Mouse (Mus musculus): ENCODE results near the gene Pigv. TPM values are rescaled to one million over a fixed set of nuclear protein-coding genes. Genes with fewer than 3 reads are reported as not detected.
"Not testable (repeated sequence)": the region's sequence is repeated elsewhere in the genome, so short reads cannot be mapped to it uniquely, and the experiment has no call there.

Pigv gene
- polyA plus RNA-seq, 1 experiment from 2014 or later: 16.9 TPM

- Histone ChIP-seq H3K27me3 (replicated peaks) (no peaks in the 10 kb centered on the region), H3K27ac (no peak overlapping the region), H3K9ac (no peak overlapping the region), H3K4me3 (replicated peaks) (no peak overlapping the region), H3K4me1 (replicated peaks) (peaks cover 31% of the 10 kb centered on the region), H3K9me3 (no peaks in the 10 kb centered on the region), H3K4me2 (replicated peaks) (no peak overlapping the region), H3K36me3 (no peaks in the 10 kb centered on the region)
- WGBS: 25% methylated on average over 4 of the region's 4 CpGs
- no peak for ATAC-seq
Observed at GRCm38 (mm10) chr4:133656997-133657396, 15.4 kb downstream of the Pigv start.

DNA sequence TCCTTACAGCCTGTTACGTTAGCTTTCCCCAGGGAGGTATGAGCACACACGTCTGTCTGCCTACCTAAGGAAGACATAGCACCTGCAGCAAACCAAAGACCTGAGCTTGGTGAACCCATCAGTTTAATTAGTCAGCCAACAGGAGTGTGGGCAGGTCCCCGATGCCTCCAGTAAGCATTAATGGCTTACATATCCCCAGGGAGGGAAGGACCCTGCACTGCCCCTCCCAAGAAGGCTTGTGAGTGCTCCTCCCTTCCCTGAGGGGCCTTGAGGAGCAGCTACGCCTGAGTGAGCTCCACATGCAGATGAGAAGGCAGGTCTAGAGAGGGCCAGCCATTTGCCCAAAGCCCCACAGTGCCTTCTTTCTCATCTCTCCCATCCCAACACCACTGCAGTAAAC, 16.2 kb downstream of the Pigv start:
- no peak overlapping the region for H3K4me2 ChIP-seq (replicated peaks)
- peaks cover 32% of the 10 kb centered on the region for H3K4me1 ChIP-seq (replicated peaks)
- H3K36me3 ChIP-seq: no peaks in the 10 kb centered on the region
- no peak for ATAC-seq
- no peak overlapping the region for H3K27ac ChIP-seq
- WGBS: 49% methylated on average over 4 of the region's 4 CpGs
- no peak overlapping the region for H3K9ac ChIP-seq
- H3K9me3 ChIP-seq: no peaks in the 10 kb centered on the region
- H3K27me3 ChIP-seq (replicated peaks): no peaks in the 10 kb centered on the region
- no peak overlapping the region for H3K4me3 ChIP-seq (replicated peaks)

DNA sequence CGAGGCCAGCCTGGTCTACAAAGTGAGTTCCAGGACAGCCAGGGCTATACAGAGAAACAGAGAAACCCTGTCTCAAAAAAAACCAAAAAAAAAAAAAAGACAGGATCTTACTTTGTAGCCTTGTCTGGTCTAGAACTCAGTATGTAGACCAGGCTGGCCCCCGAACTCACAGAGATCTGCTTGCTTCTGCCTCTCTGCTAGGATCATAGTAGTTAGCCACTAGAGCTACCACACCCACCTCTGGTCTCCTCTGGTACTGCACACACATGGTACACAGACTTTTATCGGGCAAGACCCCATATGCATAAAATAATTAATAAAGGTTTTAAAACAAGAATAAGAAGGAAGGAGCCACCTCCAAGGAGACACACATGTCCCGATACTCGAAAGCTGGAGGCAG, 18.4 kb downstream of the Pigv start:
- H3K9ac ChIP-seq; H3K27me3 ChIP-seq (replicated peaks); H3K9me3 ChIP-seq; H3K27ac ChIP-seq; H3K36me3 ChIP-seq; H3K4me2 ChIP-seq (replicated peaks); ATAC-seq; H3K4me3 ChIP-seq (replicated peaks): not testable (repeated sequence)
- 91% methylated on average over 5 of the region's 5 CpGs for WGBS
- peaks cover 12% of the 10 kb centered on the region for H3K4me1 ChIP-seq (replicated peaks)

DNA sequence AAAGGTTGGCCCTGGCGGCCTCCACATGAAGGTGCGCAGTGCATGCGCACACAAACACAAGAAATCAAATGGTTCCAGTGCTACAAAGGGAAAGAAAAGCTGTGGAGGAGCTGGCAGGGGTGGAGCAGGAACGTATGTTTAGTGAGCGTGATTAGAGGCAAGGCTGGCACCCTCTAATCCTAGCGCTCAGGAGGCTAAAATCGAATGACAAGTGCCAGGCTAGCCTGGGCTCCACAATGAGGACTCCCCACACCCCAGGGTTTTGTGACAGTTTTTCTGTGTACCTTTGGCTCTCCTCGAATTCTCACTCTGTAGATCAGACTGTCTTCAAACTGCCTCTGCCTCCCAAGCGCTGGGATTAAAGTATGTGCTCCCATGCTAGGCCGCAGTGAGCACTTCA, 19.7 kb downstream of the Pigv start:
- H3K36me3 ChIP-seq: no peaks in the 10 kb centered on the region
- WGBS: 80% methylated on average over 10 of the region's 10 CpGs

DNA sequence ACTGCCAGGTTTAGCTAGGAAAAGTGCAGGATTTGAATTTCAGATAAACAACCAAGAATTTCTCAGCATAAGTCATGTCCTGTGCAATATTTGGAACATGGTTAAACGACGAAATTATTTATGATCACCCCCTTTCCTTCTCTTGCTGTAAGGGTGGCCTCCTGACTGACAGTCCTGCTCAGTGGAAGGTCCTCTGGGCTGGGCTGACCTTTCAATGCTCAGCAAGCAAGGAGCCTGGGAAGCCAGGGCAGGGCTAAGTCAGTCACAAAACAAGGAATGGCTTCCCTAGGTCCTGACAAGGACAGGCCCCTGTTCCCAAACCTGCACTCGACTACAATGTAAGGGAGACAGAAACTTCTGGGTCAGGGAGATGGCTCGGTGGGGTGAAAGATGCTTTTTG, 20.5 kb downstream of the Pigv start:
- H3K9ac ChIP-seq: no peak overlapping the region
- no peak for ATAC-seq
- no peaks in the 10 kb centered on the region for H3K27me3 ChIP-seq (replicated peaks)
- peaks cover 5% of the 10 kb centered on the region; the same call in 1 of the 2 replicates for H3K4me1 ChIP-seq (replicated peaks)
- H3K9me3 ChIP-seq: no peaks in the 10 kb centered on the region
- no peak overlapping the region for H3K4me2 ChIP-seq (replicated peaks)
- no peak overlapping the region for H3K27ac ChIP-seq
- whole genome bisulfite sequencing: 55% methylated on average over 4 of the region's 4 CpGs
- H3K4me3 ChIP-seq (replicated peaks): no peak overlapping the region
- no peaks in the 10 kb centered on the region for H3K36me3 ChIP-seq

More for the DNA sequence above, 19.7 kb downstream of the Pigv start:
- H3K27me3 ChIP-seq (replicated peaks): no peaks in the 10 kb centered on the region
- H3K4me3 ChIP-seq (replicated peaks): no peak overlapping the region
- no peak overlapping the region for H3K27ac ChIP-seq
- no peak overlapping the region for H3K9ac ChIP-seq
- no peak overlapping the region for H3K4me2 ChIP-seq (replicated peaks)
- no peak for ATAC-seq
- H3K9me3 ChIP-seq: no peaks in the 10 kb centered on the region
- peaks cover 7% of the 10 kb centered on the region; the same call in 1 of the 2 replicates for H3K4me1 ChIP-seq (replicated peaks)

DNA sequence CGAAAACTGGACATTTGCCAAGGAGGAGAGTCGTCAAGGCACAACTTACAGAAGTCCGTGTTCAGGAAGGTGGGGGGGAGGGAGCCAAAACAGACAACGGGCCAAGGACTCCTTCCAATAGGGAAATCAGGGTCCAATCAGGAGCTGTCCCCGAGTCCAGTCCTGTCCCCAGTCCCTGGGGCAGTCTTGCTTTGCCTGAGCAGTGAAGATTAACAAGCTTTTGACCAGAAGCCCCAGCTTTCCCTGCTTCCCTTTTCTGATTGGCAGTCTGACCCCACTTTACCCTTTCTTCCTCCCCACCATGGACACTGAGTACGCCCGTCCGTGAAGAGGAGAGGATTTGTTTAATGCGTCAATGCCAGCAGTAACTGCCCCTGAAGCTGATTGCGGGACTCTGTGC, 21.0 kb downstream of the Pigv start:
- H3K4me1 ChIP-seq (replicated peaks): peaks cover 4% of the 10 kb centered on the region; the same call in 1 of the 2 replicates
- H3K9ac ChIP-seq: no peak overlapping the region
- no peak overlapping the region for H3K27ac ChIP-seq
- H3K4me3 ChIP-seq (replicated peaks): no peak overlapping the region
- H3K4me2 ChIP-seq (replicated peaks): no peak overlapping the region
- no peak for ATAC-seq
- 43% methylated on average over 10 of the region's 10 CpGs for WGBS
- no peaks in the 10 kb centered on the region for H3K27me3 ChIP-seq (replicated peaks)
- no peaks in the 10 kb centered on the region for H3K9me3 ChIP-seq
- H3K36me3 ChIP-seq: no peaks in the 10 kb centered on the region

- WGBS: 35% methylated on average over 7 of the region's 7 CpGs
- Histone ChIP-seq H3K36me3 (no peaks in the 10 kb centered on the region), H3K27ac (0 out of 2 replicates have a peak within 1 kb of the TSS, but pooled peaks have one; percentile 2), H3K4me3 (replicated peaks) (0 out of 2 replicates have a peak within 1 kb of the TSS, but pooled peaks have one; percentile 19), H3K4me1 (replicated peaks) (peaks cover 4% of the 10 kb centered on the region; the same call in 1 of the 2 replicates), H3K4me2 (replicated peaks) (peak within 1 kb of the TSS; percentile 43; the same call in 1 of the 2 replicates), H3K9ac (no peak within 1 kb of the TSS), H3K27me3 (replicated peaks) (no peaks in the 10 kb centered on the region), H3K9me3 (no peaks in the 10 kb centered on the region; the same call in 1 of the 2 replicates)
- peak; percentile 81 for ATAC-seq
Observed at GRCm38 (mm10) chr4:133649989-133650699, 22.3 kb downstream of the Pigv start, which contains the start of gene Zdhhc18. TSS of gene Zdhhc18 (minus strand) at chr4:133650154.

DNA sequence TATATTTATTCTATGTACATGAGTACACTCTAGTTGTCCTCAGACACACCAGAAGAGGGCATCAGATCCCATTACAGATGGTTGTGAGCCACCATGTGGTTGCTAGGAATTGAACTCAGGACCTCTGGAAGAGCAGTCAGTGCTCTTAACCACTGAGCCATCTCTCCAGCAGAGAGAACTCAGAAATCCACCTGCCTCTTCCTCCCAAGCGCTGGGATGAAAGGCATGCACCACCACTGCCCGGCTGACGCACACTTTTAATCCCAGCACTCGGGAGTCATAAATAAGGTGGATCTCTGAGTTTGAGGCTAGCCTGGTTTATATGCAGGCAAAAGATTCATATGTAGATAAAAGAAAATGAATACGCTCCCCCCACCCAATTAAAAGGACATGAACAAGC, 23.0 kb downstream of the Pigv start:
- 80% methylated on average over 5 of the region's 5 CpGs for WGBS
- not testable (repeated sequence) for ATAC-seq; H3K4me1 ChIP-seq (replicated peaks); H3K27me3 ChIP-seq (replicated peaks); H3K36me3 ChIP-seq; H3K9ac ChIP-seq; H3K9me3 ChIP-seq
- Histone ChIP-seq H3K27ac (0 out of 2 replicates have a peak overlapping the region, but pooled peaks have one; percentile 2), H3K4me3 (replicated peaks) (0 out of 2 replicates have a peak overlapping the region, but pooled peaks have one; percentile 19), H3K4me2 (replicated peaks) (peak overlapping the region; percentile 43; the same call in 1 of the 2 replicates)

DNA sequence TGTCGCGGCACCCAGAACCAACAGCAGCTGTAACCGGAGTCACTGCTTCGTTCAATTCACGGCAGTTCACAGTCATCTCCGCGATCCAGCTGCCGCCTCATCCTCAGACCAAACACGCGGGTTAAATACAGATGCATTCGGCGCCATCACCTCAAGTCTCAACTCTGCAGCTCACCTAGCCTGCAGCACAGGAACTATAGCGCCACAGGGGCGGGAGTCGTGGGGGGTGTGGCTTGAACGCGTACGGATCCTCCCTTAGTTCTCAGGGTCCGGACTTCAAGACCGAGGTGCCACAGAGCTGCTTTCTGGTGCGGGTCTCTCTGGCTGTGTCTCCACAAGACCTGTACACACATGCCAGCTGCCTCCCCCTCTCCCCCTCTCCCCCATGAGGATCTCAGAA, 26.8 kb downstream of the Pigv start:
- Histone ChIP-seq H3K4me2 (replicated peaks) (peak overlapping the region; percentile 28; the same call in 1 of the 2 replicates), H3K9me3 (no peaks in the 10 kb centered on the region; the same call in 1 of the 2 replicates), H3K27ac (no peak overlapping the region), H3K9ac (no peak overlapping the region), H3K27me3 (replicated peaks) (no peaks in the 10 kb centered on the region), H3K4me1 (replicated peaks) (no peaks in the 10 kb centered on the region), H3K36me3 (no peaks in the 10 kb centered on the region), H3K4me3 (replicated peaks) (no peak overlapping the region)
- ATAC-seq: 0 out of 2 replicates have a peak, but pooled peaks have one; percentile 28
- 39% methylated on average over 21 of the region's 21 CpGs for WGBS

DNA sequence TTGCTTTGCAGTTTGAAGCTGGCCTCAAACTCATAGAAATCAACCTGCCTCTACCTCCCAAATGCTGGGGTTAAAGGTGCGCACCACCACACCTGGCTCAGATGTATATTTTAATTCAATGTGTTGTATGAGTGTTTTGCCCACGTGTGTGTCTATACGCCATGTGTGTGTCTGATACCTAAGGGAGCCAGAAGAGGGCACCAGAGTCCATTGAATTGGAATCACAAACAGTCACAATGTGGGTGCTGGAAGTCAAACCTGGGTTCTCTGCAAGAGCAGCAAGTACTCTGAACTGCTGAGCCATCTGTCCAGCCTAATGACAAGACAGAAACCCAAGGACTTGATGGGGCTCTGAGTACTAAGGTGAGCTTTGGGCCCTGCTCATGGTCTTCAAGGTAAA, 27.3 kb downstream of the Pigv start:
- H3K9ac ChIP-seq: no peak overlapping the region
- no peaks in the 10 kb centered on the region for H3K36me3 ChIP-seq
- H3K9me3 ChIP-seq: no peaks in the 10 kb centered on the region; the same call in 1 of the 2 replicates
- no peak overlapping the region for H3K4me3 ChIP-seq (replicated peaks)
- no peaks in the 10 kb centered on the region for H3K4me1 ChIP-seq (replicated peaks)
- H3K27ac ChIP-seq: no peak overlapping the region
- 87% methylated on average over 3 of the region's 3 CpGs for WGBS
- ATAC-seq: no peak
- no peaks in the 10 kb centered on the region for H3K27me3 ChIP-seq (replicated peaks)
- no peak overlapping the region for H3K4me2 ChIP-seq (replicated peaks)

DNA sequence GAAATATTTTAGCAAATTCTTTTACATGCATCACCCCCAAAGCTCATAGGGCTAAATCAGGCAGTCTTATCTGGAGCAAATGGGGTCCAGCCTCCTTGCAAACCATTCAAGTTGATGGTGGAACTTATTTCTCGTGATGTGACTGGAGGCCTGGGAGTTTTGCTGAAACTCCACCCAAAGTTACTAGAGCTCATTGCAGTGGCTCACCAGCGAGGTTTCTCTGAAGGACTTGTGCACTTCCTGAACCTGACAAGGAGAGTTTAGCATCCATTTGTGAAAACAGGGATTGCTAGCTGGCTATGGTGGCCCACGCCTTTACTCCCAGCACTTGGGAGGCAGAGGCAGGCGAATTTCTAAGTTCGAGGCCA, 38.4 kb downstream of the Pigv start:
- Histone ChIP-seq H3K9ac (no peak overlapping the region), H3K4me2 (replicated peaks) (no peak overlapping the region), H3K4me1 (replicated peaks) (peaks cover 10% of the 10 kb centered on the region), H3K9me3 (no peaks in the 10 kb centered on the region), H3K27ac (no peak overlapping the region), H3K4me3 (replicated peaks) (no peak overlapping the region), H3K36me3 (no peaks in the 10 kb centered on the region), H3K27me3 (replicated peaks) (no peaks in the 10 kb centered on the region)
- WGBS: 80% methylated on average over 5 of the region's 5 CpGs
- no peak for ATAC-seq

DNA sequence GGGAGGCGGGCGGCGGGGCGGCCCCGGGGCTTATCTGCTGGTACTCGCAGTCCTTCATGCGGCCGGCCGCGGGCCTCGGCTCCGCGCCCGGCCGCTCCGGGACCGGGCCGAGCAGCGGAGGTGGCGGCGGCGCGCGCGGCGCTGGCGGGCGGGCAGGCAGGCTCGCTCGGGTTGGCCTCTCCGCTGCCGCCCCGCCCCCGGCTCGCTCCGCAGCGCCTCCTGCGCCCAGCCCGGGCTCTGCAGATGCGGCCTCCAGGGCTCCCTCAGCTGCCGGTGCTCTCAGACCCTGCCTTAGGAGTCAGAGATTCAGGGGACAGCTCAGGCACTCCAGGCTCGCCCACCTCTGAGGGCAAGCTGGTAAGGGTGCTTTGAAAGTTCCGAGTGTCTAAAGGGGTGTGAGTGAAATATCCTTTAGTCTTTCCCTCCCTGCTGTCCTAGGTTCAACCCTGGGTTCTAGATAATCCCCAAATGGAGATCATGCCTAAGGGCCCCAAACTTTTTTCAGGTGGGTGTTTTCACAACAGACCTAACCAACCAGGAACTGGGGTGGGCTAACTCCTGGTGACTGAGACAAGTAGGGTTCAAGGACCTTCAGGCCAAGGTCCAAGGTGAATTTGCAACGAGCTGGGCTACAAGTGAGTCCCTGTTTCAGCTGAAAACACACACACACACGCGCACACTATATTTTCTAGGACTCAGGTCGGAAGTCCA, 39.0 kb downstream of the Pigv start:
- H3K36me3 ChIP-seq: no peaks in the 10 kb centered on the region
- H3K4me2 ChIP-seq (replicated peaks): peak overlapping the region; percentile 89
- no peaks in the 10 kb centered on the region for H3K27me3 ChIP-seq (replicated peaks)
- ATAC-seq: peak; percentile 94
- H3K9ac ChIP-seq: peak overlapping the region; percentile 86
- H3K4me1 ChIP-seq (replicated peaks): peaks cover 10% of the 10 kb centered on the region
- H3K4me3 ChIP-seq (replicated peaks): peak overlapping the region; percentile 77
- H3K9me3 ChIP-seq: no peaks in the 10 kb centered on the region
- 8% methylated on average over 38 of the region's 47 CpGs for WGBS
- H3K27ac ChIP-seq: peak overlapping the region; percentile 74
